Mouse (Mus musculus): ENCODE measurements around the gene Btbd11.

Btbd11 gene

DNA sequence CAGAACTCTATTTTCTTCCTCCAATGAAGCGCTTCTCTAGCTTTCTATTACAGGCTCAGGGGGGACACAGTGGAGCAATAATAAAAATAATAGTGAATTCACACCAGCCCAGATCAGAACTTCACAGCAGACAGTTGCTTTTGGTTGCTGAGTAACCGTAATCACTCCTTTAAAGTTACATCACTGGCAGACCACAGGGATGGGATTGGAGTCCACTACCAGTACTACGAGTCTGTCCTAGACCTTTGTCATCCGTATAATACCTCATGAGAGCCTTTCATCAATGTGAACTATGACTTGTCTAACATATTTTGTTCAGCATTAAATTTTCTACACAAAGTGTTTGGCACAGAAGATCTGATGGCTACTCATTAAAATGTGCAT, 35.0 kb downstream of the Btbd11 start:
- no peak for DNase-seq (ENCODE audit: low spot score)

DNA sequence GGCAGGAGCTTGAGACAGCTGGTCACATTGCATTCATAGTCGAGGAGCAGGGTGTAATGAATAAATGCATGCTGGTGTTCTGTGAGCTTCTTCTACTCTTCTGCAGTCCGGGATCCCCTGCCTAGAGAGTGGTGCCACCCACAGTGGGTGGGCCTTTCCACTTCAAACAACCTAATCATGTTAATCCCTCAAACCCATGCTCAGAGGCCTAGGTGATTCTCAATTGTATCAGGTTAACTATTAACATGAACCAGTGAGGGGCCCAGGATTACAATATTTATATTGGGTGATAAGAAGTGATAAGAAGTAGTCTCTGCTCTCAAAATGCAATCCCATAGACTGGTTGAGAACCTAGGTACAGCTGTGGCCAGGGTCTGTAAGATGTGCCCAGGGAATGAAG, 39.1 kb downstream of the Btbd11 start:
- no peak for DNase-seq (ENCODE audit: low spot score)

DNA sequence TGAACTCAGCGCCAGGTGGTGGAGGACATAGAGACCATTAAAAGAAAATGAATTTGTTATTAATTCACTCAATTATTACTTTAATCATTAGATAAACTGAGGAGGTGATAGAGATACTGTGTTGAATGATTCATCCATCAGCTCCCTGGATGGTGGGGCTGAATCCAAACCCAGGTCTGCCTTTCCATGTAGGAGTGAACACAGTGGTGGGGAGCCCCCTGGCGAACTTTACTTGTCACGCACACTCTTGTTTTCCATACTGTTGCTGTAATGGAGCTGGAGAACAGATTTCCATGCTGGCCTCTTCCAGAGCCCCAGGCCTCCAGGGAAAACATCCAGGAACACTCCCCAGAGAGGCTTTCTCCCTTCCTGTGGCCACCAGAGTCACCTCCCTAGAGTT, 50.6 kb downstream of the Btbd11 start:
- DNase-seq (ENCODE audit: low spot score) = no peak

DNA sequence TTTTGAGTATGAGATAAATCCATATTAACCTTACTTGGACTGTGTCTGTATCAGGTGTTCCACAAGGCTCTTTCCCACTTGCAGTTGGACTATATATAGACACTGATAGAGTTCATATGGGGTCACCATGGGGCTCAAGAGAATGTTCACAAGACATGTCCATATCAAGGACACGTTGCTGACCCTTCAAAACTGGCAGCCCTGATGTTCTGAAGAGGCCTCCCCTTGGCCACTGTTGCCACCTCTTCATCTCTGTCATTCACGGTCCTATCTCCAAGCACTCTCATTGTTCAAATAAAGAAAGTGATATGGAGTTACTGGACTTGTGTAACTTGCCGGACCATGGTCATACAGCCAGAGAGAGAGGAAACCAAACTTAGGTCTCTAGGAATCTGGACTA, 56.8 kb downstream of the Btbd11 start:
- DNase-seq (ENCODE audit: low spot score) = no peak

DNA sequence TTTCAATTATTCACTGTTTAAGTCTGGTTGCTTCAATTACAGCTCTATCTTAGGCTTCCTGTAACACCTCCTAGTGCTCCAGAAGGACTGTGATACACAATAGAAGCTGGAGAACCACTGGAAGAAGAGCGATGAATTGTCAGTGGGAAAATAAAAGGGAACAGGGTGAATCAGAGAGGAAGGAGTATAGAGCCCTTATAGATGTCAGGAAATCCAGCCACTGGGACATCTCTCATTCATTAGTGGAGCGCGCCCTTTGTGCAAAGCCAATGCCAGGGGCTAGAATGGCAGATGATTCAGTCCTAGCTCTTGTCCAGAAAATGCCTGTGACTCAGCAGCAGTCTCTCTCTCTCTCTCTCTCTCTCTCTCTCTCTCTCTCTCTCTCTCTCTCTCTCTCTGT, 59.3 kb downstream of the Btbd11 start:
- DNase-seq (ENCODE audit: low spot score) = no peak

DNA sequence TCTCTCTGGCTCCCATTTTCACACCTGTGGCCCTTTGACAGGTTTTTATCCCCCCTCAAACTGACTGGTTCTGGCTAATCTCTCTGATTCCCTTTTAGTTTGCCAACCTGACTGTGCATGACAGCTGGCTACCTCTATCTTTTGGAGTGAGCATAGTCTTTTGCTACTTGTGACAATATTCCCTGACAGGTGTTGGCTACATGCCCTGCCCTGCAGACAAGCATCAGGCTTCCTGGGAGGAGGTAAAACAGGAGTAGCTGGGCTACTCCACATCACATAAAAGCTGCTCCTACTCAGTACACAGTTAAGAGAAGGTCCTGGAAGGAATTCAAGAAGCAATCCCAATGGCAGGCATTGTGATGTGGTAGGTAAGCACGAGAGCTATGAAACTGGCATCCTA, 60.1 kb downstream of the Btbd11 start:
- no peak for DNase-seq (ENCODE audit: low spot score)

DNA sequence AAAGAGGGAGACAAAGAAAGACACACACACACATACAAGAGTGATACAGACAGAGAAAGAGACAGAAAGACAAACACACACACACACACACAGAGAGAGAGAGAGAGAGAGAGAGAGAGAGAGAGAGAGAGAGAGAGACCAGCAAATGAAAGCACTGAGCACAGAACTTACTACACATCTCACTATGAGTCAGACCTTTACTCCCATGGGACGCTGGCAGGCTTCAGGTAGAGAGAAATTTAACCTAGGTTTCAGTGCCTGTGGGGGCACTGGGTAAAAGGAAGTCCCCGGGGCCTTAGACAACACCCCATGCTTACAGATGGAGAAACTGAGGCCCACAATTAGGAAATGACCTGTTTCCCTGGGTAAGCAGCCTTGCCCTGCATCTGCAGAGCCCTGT, 61.3 kb downstream of the Btbd11 start:
- no peak for DNase-seq (ENCODE audit: low spot score)

DNA sequence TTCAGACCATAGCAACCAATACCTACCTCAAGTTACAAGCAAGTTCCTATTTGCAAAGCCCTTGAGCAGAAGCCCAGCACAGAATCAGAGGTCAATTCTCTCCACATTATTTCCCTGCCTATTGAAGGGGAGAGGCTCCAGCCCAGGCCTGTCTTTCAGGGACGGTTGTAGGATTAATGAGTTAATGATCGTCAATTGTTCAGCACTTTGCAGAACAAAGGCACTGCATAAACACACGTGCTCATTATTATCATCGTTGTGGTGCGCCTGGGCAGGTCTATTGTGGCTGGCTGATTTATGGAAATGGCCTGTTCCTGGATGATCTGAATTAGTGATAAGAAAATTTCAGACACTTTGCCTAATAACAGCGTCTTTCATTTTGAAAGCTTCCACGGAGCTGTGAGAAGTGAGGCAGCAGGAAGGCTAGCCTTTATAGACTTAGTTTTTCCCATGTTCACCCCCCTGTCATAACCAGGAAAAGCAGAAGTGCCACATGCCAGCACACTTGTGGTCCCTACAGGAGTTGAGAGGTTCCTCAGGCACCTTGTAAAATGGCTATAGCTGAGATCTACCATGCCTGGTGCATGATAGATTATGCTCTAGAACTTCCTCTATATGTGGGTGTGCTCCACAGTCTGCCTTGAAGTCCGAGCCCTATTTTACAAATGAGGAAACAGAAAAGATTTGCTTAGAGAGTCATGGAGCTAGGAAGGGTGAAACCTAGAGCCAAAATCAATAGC, 65.2 kb downstream of the Btbd11 start:
- DNase-seq (ENCODE audit: low spot score) = no peak

DNA sequence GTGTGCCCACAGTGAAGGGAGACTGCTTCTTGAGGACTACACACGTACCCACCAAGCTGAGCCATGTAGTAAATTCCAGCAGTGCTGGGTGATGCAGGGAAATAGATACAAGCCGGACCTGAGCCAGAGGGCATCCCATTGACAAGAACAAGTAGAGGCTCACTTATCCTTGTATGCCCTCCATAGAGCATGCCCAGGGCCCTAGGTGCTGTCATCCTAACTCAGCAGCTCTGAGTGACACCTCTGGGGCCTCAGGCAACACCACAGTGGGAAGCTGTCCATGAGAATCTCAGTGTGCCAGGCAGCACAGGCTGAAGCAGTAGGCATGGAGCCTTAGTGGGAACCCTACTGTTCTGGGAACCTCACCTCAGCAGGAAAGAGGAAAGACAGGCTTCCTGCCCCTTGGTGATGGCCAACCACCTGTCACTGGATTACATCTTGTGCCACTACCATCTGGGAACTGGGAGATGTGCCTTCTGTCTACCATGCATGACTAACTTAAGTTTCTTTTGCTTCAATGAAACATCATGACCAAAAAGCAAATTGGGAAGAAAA, 66.7 kb downstream of the Btbd11 start:
- no peak for DNase-seq (ENCODE audit: low spot score)

DNA sequence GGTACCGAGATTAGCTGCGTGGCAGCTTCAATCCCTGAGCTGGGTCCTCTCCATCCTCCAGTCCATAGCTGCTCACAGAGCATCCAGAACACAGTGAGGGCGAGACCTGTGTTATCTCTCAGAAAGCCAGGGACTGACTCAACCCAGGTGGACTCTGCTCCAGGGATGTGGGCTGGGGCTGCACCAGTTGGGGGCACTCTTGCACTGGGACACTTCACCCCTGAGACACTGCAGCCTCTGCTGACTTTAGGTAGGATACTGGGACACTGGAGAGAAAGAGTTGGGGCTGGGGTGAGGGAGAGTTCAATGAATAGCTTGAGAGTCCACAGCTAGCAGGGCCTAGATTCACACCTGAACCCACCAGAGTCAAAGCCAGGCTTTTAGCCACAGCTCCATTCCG, 69.4 kb downstream of the Btbd11 start:
- no peak for DNase-seq (ENCODE audit: low spot score)

DNA sequence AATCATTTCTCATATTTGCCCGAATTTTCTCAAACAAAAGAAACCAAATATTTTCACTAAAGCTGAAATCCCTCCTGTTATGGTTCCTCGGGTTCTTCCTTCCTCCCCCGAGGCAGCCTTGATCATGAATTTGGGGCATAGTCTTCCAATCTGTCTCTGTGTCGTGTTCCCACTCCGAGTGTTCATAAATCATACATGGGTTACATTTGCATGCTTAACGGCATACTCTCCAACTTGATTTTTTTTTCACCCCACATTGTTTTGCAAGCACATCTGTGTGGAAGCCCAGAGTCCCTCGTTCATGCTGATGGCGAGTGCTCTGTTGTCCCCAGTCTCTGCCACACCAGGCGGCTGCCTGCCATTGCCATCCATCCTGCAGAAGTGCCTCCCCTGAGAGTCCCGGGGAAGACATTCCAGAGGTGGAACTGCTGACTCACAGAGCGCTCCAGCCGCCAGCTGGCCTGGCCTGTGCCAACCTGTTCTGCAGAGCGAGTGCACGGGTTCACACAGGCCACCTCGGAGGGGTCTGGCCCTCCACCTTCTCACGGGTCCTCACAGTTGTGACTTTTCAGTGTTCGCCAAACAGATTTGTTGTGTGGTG, 72.2 kb downstream of the Btbd11 start:
- no peak for DNase-seq (ENCODE audit: low spot score)

DNA sequence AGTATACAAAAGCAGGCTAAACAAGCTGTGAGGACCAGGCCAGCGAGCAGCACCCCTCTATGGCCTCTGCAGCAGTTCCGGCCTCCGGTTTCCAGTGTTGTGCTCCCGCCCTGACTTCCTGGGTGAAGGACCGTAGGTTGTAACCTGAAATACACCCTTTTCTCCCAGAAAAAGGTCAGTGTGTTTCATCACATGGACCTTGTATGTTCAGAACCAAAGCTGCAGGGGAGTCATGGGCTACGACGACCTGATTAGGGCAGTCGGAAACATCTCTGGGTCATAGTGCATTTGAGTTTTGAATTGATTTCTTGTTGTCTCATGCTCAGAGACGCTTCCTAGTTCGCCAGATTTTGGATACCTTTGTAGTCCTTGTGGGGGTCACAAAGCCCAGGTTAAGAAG, 74.1 kb downstream of the Btbd11 start:
- DNase-seq (ENCODE audit: low spot score) = no peak

DNA sequence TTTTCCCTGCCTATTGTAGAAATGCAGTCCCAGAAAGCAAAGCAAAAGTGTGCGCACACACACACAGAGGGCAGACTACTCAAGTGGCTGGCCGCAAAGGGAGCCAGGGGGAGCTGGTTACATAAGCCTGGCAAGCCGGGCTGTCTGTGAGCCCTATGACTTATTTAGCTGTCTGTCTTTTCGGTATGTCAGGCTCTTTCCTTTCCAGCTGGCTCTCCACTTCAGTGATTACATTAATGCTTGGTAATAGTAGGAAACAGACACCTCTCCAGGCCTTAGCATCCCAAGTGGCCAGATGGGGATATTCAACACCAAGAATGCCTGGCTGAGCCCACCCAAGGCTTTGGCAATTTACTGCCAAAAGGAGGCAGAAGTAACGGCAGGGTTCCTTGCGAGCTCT, 77.5 kb downstream of the Btbd11 start:
- DNase-seq (ENCODE audit: low spot score) = no peak

DNA sequence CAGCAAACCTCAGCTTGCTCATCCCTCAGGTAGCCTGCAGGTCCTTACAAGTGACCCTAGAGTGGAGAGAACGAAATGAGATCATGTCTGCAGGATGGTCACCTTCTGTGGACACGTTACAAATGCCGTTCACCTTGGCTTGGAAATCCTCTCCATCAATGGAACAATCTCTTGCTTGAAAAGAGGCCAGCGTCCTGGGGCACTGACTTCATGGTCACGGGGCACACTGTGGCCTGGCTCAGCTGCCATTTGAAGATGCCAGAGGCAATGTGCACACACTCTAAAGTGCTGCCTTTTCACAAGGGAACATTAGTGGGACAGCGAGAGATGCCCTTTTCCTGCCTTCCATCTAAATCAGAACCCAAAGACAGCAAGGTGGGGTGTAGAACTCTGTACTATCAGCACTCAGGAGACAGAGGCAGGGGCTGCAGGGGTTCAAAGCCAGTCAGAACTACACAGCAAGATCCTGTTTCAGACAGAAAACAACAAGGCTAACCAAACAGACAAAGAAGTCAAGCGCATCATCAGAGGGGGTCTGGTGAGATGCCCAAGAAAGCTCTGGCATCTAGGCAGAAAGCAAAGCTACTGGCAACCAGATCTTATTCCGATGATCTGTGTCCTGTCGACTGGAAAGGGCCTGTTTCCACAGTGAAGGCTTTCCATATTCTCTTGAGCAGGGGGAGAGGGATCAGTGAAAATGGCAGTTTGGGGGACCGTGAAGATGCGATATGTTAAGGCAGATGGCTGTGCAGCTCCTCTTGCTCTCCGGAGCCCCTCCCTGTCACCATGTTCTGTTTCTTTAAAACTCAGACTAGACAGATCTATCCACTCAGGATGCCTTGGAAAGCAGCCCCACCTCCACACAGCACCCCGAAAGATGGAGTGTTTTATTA, 79.1 kb downstream of the Btbd11 start:
- DNase-seq (ENCODE audit: low spot score) = no peak

DNA sequence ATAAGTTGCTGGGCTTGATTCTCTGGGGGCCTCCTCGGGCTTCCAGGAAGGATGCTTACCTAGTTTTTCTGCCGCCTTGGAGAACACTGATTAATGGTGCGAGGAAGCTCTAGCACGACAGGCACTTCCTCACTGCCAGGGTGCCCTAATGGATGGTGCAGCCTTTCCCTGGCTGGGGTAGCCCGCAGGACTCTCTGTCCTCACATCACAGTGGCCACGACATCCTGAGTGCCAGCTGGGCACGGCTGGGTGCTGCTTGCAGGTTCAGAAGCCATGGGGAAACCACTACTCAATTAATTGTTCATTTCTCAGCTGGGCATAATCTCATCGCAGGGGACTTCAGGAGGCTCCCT, 79.8 kb downstream of the Btbd11 start:
- no peak for DNase-seq (ENCODE audit: low spot score)

DNA sequence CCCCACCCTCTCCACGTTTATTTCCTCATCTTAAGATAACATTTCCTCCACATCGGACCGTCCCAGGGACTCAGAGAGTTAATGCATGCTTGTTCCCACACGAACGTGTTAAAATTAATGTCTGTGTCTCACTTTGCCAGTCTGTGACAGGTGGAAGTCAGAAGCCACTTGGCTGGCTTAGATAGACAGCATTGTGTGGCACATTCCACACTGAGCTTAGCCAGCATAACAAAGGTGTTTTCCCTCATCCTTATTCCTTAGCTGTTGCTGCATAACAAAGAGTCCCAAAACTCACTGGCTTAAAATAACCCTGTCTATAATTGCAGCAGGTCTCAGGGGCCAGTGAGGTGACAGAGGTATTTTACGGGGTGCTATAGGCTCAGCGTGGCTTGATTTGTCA, 80.8 kb downstream of the Btbd11 start:
- no peak for DNase-seq (ENCODE audit: low spot score)

DNA sequence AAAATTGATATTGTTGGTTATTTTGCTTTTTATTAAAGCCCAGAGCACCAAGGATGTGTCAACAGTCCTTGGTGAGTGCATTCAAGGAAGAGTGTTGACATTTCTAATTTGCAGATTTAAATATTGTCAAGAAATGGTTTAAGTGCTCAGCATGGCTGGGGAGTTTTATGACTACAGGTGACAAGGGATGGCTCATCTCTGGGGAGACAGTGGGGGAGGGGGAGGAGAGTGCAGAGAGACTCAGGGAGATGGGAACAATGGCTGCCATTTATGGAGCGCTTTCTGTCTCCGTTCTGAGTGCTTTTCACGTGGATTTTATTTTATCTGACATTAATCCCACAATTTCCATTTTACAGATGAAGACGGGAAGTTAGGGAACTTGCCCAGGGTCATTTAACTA, 81.9 kb downstream of the Btbd11 start:
- DNase-seq (ENCODE audit: low spot score) = no peak

DNA sequence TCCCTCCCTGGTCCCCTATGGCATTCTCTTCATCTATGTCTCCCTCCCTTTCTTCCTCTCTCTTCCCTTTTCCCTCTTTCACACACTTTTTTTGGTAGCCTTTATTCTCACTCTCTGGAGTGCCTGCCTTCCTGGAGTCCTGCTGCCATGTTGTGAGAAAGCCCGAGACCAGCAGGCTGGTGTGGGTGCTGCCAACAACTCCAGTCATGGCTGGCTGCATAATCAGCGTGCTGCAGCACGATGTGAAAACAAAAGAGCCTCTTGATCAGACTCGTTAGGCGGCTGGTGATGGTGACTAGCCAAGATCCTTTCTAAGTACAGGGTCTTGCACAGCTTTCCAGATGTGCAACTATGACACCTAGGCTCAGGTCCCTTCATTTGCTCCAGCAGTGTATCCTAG, 82.7 kb downstream of the Btbd11 start:
- DNase-seq (ENCODE audit: low spot score) = no peak

DNA sequence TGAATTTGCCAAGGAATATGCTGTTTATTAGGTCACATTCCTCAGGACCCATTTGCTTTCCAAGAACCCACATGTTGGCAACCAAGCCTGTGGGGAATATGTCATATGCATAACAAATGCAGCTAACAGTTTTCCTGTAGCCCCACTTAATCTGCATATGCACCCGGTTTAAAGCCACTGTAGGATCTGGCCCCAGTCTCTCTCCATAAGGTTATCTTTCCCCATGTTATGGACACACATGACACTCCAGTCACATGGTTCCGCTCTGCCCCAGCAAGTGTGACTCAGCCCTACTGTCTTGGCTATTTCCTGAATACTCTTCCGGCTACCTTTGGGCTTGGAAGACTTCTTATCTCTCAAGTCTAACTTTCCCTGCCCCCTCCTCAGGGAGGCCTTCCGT, 86.7 kb downstream of the Btbd11 start:
- no peak for DNase-seq (ENCODE audit: low spot score)

DNA sequence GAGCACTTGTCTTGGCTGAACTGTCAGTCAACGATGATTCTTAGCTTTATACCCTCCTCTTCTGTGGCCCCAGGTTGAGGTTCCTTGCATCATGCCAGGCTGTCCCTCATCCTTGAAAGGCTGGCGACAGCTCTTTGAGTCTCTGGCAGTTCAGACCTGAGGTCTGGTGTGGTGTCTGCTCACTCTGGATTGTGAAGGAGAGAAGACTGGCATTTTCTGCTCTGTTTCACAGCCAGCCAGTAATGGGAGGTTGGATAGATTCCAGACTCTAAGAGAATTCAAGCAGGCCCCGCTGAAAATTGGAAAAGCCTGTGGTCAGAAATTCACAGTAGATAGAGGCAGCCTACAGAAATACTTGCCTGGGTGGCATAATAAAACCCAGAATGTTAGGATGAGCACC, 87.3 kb downstream of the Btbd11 start:
- DNase-seq (ENCODE audit: low spot score) = no peak

DNA sequence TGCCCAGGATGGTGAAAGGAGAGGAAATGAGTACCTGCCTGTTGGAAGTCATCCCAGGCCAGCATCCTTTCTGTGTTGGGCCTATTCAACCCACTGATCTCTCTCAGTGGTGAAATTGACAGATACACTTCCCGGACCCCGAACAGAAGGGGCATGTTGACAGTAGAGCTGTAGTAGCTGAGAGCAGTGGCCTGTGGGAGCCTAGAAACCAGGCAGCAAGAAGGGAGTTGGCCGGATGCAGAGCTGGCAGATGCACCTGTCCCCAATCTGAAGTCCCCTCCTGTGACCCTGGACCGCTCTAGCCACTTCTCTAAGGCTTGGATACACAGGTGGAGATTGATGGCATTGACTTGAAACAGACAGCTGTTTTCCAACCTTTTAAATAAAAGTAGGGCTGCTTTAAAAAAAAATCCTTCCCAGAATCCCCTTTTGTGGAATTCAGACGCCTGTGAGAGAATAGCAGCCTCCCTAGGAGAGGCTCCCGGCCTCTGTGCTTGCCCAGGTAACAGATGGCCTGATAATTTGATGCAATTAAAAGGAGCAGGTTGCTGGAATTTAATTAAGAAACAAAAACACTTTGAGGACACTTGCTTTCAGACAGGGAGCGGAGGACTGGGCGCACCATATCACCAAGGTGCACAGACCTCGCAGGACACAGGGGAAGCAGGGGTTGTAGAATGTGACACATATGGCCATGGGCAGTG, 89.2 kb downstream of the Btbd11 start:
- DNase-seq (ENCODE audit: low spot score) = no peak

DNA sequence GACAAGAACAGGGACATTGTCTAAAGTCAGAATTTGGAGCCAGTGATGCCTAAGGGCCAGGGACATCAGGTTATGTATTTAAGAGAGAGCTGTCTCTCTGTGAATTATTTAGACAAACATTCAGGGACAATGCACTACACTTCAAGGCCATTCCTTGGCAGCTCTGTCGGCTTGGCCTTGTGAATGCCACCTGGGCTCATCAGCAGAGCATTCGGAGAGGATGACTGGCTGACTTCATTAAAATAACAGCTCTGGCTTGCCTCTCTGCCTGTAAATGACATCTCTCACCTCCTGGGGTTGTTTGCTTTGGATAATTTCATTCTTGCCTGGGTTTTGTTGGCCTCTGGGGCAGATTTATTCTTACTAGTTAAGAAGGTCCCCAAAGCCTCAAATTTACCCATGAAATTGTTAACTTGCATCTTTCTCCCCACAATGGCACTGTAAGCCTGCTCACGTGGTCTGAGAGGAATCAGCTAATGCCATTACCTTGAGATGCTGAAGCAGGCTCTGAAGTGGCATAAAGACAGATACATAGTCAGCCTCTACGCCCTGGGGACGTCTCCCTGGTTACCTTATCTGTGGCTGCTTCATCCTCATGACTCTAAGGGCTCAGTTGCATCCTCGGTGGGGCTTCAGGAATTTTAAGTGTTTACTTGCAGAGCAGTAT, 93.5 kb downstream of the Btbd11 start:
- no peak for DNase-seq (ENCODE audit: low spot score)
